Mouse (Mus musculus): ENCODE results near the gene Apbb2. TPM values are rescaled to one million over a fixed set of nuclear protein-coding genes. Genes with fewer than 3 reads are reported as not detected.

Apbb2 gene
- polyA plus RNA-seq, 1 experiment from 2014 or later = 27.8 TPM

DNA sequence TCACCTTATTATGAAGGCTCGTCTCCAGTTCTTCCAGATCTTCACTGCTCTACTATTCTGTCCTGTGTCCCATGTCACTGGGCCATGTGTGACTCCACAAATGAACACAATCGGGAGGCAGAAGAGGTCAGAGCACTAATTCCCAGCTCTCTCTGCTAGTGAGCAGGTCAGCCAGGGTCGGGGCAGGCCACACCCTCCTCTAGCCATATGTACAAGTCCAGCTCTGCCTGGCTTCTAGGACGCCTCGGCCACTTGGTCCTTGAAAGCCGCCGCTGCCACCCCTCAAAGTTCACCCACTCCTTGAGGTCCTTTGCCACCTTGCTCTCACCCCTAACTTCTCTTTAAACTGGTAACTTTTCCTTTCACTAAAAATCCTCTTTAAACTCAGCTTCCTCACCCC is 198.6 kb downstream of the Apbb2 start:
- H3K9ac ChIP-seq (replicated peaks; ENCODE audit: low read length) = no peak overlapping the region
- H3K4me3 ChIP-seq (ENCODE audit: low read depth, low read length) = no peak overlapping the region
- WGBS = 50% methylated on average over 7 of the region's 7 CpGs
- H3K4me1 ChIP-seq (ENCODE audit: control insufficient read depth, insufficient read depth, low read length) = no peaks in the 10 kb centered on the region
- no peaks in the 10 kb centered on the region for H3K27me3 ChIP-seq (ENCODE audit: control insufficient read depth, insufficient read depth, low read length)
- ATAC-seq (replicated peaks; ENCODE audit: insufficient number of reproducible peaks, low FRiP score, low TSS enrichment, low read depth) (no peak), DNase-seq (ENCODE audit: low spot score) (no peak)
- no peaks in the 10 kb centered on the region for H3K36me3 ChIP-seq (replicated peaks; ENCODE audit: control insufficient read depth, insufficient read depth, low read depth, low read length)
- H3K9me3 ChIP-seq (replicated peaks; ENCODE audit: control insufficient read depth, low read length) = no peaks in the 10 kb centered on the region
- no peak overlapping the region for H3K4me2 ChIP-seq (ENCODE audit: low read depth, low read length)
- H3K27ac ChIP-seq (replicated peaks; ENCODE audit: low read depth, low read length) = no peak overlapping the region

DNA sequence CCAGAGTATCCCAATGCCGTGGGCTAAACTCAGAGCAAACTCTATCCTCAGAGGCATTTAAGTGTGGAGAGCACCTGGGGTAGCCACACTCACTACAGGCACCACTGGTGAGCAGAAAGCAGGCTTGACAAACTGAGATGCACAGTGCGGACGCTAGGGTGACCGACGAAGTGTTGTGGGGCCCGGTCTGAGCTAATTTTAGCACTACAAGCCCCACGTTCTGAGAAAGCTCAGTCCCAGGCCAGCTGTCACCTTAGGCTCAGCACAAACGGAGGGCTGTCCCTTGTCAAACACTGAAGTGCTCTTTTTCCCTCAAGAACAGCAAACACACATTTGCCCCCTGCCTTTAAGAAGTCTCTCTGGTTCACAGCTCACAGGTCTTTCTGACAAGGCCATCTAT is 201.3 kb downstream of the Apbb2 start:
- Histone ChIP-seq H3K36me3 (replicated peaks; ENCODE audit: control insufficient read depth, insufficient read depth, low read depth, low read length) (no peaks in the 10 kb centered on the region), H3K27ac (replicated peaks; ENCODE audit: low read depth, low read length) (no peak overlapping the region), H3K4me1 (ENCODE audit: control insufficient read depth, insufficient read depth, low read length) (no peaks in the 10 kb centered on the region), H3K9me3 (replicated peaks; ENCODE audit: control insufficient read depth, low read length) (no peaks in the 10 kb centered on the region), H3K9ac (replicated peaks; ENCODE audit: low read length) (no peak overlapping the region), H3K4me3 (ENCODE audit: low read depth, low read length) (no peak overlapping the region), H3K27me3 (ENCODE audit: control insufficient read depth, insufficient read depth, low read length) (no peaks in the 10 kb centered on the region), H3K4me2 (ENCODE audit: low read depth, low read length) (no peak overlapping the region)
- DNase-seq (ENCODE audit: low spot score) = no peak
- ATAC-seq (replicated peaks; ENCODE audit: insufficient number of reproducible peaks, low FRiP score, low TSS enrichment, low read depth) = no peak
- WGBS = 78% methylated on average over 8 of the region's 8 CpGs

DNA sequence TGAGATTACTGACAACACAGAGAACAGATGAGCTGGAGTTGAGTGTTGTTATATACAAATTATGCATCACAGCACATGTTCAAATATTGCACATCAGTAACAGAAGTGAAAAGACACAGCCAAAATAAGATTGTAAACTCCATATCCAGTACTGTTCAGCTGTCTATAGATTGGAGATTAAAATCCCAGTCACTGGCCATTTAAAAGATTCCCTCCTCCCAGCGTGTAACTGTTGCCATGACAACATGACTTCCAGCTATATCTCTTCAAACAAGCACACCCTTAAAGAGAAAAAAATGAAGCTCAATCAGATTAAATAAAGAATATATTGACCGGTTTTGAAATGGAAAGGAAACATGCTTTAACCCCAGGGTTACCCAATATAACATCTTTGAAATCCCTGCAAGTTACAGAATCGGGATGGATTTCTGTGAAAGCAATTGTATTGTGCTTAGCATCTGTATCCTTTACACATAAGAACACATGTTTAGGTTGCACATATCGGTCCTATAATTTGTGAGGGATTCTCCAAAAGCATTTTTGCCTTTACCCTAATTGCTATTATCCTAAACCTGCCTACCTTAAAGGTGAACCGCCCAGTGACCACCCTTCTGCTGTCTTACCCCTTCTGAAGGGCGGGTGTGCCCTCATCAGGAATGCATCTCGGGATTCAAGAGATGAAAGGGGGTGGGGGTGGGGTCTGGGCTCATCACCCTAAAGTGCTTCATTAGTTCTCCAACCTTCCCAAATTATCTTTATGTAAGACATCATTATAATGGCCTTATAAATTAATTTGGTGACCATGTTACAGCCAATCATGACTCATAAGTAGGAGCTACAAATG is 202.7 kb downstream of the Apbb2 start:
- Histone ChIP-seq H3K9ac (replicated peaks; ENCODE audit: low read length) (no peak overlapping the region), H3K27ac (replicated peaks; ENCODE audit: low read depth, low read length) (no peak overlapping the region), H3K27me3 (ENCODE audit: control insufficient read depth, insufficient read depth, low read length) (no peaks in the 10 kb centered on the region), H3K4me3 (ENCODE audit: low read depth, low read length) (no peak overlapping the region), H3K9me3 (replicated peaks; ENCODE audit: control insufficient read depth, low read length) (no peaks in the 10 kb centered on the region), H3K4me1 (ENCODE audit: control insufficient read depth, insufficient read depth, low read length) (no peaks in the 10 kb centered on the region), H3K36me3 (replicated peaks; ENCODE audit: control insufficient read depth, insufficient read depth, low read depth, low read length) (no peaks in the 10 kb centered on the region), H3K4me2 (ENCODE audit: low read depth, low read length) (no peak overlapping the region)
- WGBS = 62% methylated on average over 7 of the region's 7 CpGs
- ATAC-seq (replicated peaks; ENCODE audit: insufficient number of reproducible peaks, low FRiP score, low TSS enrichment, low read depth) = no peak
- DNase-seq (ENCODE audit: low spot score) = no peak

GRCm38 (mm10) chr5:66415033-66415697 is 203.4 kb downstream of the Apbb2 start:
- Histone ChIP-seq H3K27ac (replicated peaks; ENCODE audit: low read depth, low read length) (no peak overlapping the region), H3K27me3 (ENCODE audit: control insufficient read depth, insufficient read depth, low read length) (no peaks in the 10 kb centered on the region), H3K9me3 (replicated peaks; ENCODE audit: control insufficient read depth, low read length) (no peaks in the 10 kb centered on the region), H3K4me1 (ENCODE audit: control insufficient read depth, insufficient read depth, low read length) (no peaks in the 10 kb centered on the region), H3K4me2 (ENCODE audit: low read depth, low read length) (no peak overlapping the region), H3K36me3 (replicated peaks; ENCODE audit: control insufficient read depth, insufficient read depth, low read depth, low read length) (no peaks in the 10 kb centered on the region), H3K4me3 (ENCODE audit: low read depth, low read length) (no peak overlapping the region), H3K9ac (replicated peaks; ENCODE audit: low read length) (no peak overlapping the region)
- ATAC-seq (replicated peaks; ENCODE audit: insufficient number of reproducible peaks, low FRiP score, low TSS enrichment, low read depth) (no peak; the same call in 1 of the 2 replicates), DNase-seq (ENCODE audit: low spot score) (no peak)
- 60% methylated on average over 9 of the region's 9 CpGs for WGBS

GRCm38 (mm10) chr5:66413402-66413801 is 205.2 kb downstream of the Apbb2 start:
- DNase-seq (ENCODE audit: low spot score) (no peak), ATAC-seq (replicated peaks; ENCODE audit: insufficient number of reproducible peaks, low FRiP score, low TSS enrichment, low read depth) (no peak)
- H3K4me3 ChIP-seq (ENCODE audit: low read depth, low read length) = no peak overlapping the region

DNA sequence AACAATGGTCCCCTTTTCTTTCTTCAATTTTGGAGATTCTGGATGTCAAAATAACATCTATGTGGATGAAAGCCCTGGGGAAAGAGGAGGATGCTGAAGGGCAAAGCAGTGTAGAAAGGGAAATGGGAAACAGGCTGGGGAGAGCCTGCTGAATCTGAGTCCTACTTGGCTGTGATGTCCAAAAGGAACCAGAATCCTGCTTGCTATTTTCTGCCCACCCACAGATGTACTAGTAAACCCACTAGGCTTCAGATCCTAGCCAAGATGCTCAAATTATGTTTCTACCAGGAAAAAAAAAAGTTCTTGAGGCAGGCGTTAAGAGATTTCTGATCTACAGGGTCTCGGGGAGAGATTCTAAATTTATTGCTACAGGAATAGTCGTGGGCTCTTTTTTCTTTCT is 205.8 kb downstream of the Apbb2 start:
- Histone ChIP-seq H3K4me2 (ENCODE audit: low read depth, low read length) (no peak overlapping the region), H3K4me3 (ENCODE audit: low read depth, low read length) (no peak overlapping the region), H3K9ac (replicated peaks; ENCODE audit: low read length) (no peak overlapping the region), H3K27me3 (ENCODE audit: control insufficient read depth, insufficient read depth, low read length) (no peaks in the 10 kb centered on the region), H3K4me1 (ENCODE audit: control insufficient read depth, insufficient read depth, low read length) (no peaks in the 10 kb centered on the region), H3K9me3 (replicated peaks; ENCODE audit: control insufficient read depth, low read length) (no peaks in the 10 kb centered on the region), H3K36me3 (replicated peaks; ENCODE audit: control insufficient read depth, insufficient read depth, low read depth, low read length) (no peaks in the 10 kb centered on the region), H3K27ac (replicated peaks; ENCODE audit: low read depth, low read length) (no peak overlapping the region)
- WGBS = 92% methylated on average over 3 of the region's 3 CpGs
- no peak for ATAC-seq (replicated peaks; ENCODE audit: insufficient number of reproducible peaks, low FRiP score, low TSS enrichment, low read depth)
- DNase-seq (ENCODE audit: low spot score) = no peak

More at GRCm38 (mm10) chr5:66413402-66413801, 205.2 kb downstream of the Apbb2 start:
- no peaks in the 10 kb centered on the region for H3K27me3 ChIP-seq (ENCODE audit: control insufficient read depth, insufficient read depth, low read length)
- no peaks in the 10 kb centered on the region for H3K36me3 ChIP-seq (replicated peaks; ENCODE audit: control insufficient read depth, insufficient read depth, low read depth, low read length)
- H3K9me3 ChIP-seq (replicated peaks; ENCODE audit: control insufficient read depth, low read length) = no peaks in the 10 kb centered on the region
- H3K27ac ChIP-seq (replicated peaks; ENCODE audit: low read depth, low read length) = no peak overlapping the region
- 70% methylated on average over 5 of the region's 5 CpGs for WGBS
- no peak overlapping the region for H3K4me2 ChIP-seq (ENCODE audit: low read depth, low read length)
- no peaks in the 10 kb centered on the region for H3K4me1 ChIP-seq (ENCODE audit: control insufficient read depth, insufficient read depth, low read length)
- H3K9ac ChIP-seq (replicated peaks; ENCODE audit: low read length) = no peak overlapping the region

GRCm38 (mm10) chr5:66408546-66408945 is 210.0 kb downstream of the Apbb2 start:
- no peak for DNase-seq (ENCODE audit: low spot score)
- no peak for ATAC-seq (replicated peaks; ENCODE audit: insufficient number of reproducible peaks, low FRiP score, low TSS enrichment, low read depth)
- H3K9me3 ChIP-seq (replicated peaks; ENCODE audit: control insufficient read depth, low read length) = no peaks in the 10 kb centered on the region
- WGBS = 74% methylated on average over 5 of the region's 5 CpGs
- H3K27me3 ChIP-seq (ENCODE audit: control insufficient read depth, insufficient read depth, low read length) = no peaks in the 10 kb centered on the region
- no peaks in the 10 kb centered on the region for H3K4me1 ChIP-seq (ENCODE audit: control insufficient read depth, insufficient read depth, low read length)
- H3K4me2 ChIP-seq (ENCODE audit: low read depth, low read length) = no peak overlapping the region
- no peak overlapping the region for H3K9ac ChIP-seq (replicated peaks; ENCODE audit: low read length)
- no peak overlapping the region for H3K4me3 ChIP-seq (ENCODE audit: low read depth, low read length)
- no peak overlapping the region for H3K27ac ChIP-seq (replicated peaks; ENCODE audit: low read depth, low read length)
- no peaks in the 10 kb centered on the region for H3K36me3 ChIP-seq (replicated peaks; ENCODE audit: control insufficient read depth, insufficient read depth, low read depth, low read length)

DNA sequence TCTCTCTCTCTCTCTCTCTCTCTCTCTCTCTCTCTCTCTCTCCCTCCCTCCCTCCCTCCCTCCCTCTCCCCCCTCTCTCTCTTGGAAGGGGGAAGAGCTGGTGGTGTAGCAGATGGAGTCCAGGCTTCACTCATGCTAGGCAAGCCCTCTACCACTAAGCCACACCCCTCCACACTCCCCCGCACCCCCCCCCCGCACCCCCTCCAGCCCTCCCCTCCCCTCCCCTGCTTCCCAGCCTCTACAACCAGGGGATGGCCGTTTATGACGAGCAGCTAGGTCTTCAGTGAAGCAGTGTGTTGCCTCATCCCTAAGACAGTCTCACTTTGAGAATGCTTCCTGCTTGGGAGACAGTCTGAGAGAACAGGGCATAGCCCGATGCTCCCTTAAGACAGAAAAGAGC is 210.6 kb downstream of the Apbb2 start:
- WGBS = 72% methylated on average over 3 of the region's 5 CpGs
- H3K9me3 ChIP-seq (replicated peaks; ENCODE audit: control insufficient read depth, low read length) = no peaks in the 10 kb centered on the region
- no peaks in the 10 kb centered on the region for H3K4me1 ChIP-seq (ENCODE audit: control insufficient read depth, insufficient read depth, low read length)

More for the DNA sequence above, 210.6 kb downstream of the Apbb2 start:
- Histone ChIP-seq H3K27ac (replicated peaks; ENCODE audit: low read depth, low read length) (no peak overlapping the region), H3K4me2 (ENCODE audit: low read depth, low read length) (no peak overlapping the region), H3K9ac (replicated peaks; ENCODE audit: low read length) (no peak overlapping the region), H3K36me3 (replicated peaks; ENCODE audit: control insufficient read depth, insufficient read depth, low read depth, low read length) (no peaks in the 10 kb centered on the region), H3K27me3 (ENCODE audit: control insufficient read depth, insufficient read depth, low read length) (no peaks in the 10 kb centered on the region), H3K4me3 (ENCODE audit: low read depth, low read length) (no peak overlapping the region)
- ATAC-seq (replicated peaks; ENCODE audit: insufficient number of reproducible peaks, low FRiP score, low TSS enrichment, low read depth) (0 out of 2 replicates have a peak, but pooled peaks have one; percentile 48), DNase-seq (ENCODE audit: low spot score) (no peak)
